Mouse (Mus musculus) monocyte, adult 59 days (primary cell): ENCODE results near the gene Vezf1. TPM values are rescaled to one million over a fixed set of nuclear protein-coding genes. Genes with fewer than 3 reads are reported as not detected.

Experiments
- total RNA-seq, 2 experiments: library from RNA; stranded (reverse); gene quantifications; one replicate each; pipeline ENCODE4 v1.2.4; 2023

Vezf1 gene
- total RNA-seq = 10 to 100 TPM; 44.2 to 44.6 TPM

DNA sequence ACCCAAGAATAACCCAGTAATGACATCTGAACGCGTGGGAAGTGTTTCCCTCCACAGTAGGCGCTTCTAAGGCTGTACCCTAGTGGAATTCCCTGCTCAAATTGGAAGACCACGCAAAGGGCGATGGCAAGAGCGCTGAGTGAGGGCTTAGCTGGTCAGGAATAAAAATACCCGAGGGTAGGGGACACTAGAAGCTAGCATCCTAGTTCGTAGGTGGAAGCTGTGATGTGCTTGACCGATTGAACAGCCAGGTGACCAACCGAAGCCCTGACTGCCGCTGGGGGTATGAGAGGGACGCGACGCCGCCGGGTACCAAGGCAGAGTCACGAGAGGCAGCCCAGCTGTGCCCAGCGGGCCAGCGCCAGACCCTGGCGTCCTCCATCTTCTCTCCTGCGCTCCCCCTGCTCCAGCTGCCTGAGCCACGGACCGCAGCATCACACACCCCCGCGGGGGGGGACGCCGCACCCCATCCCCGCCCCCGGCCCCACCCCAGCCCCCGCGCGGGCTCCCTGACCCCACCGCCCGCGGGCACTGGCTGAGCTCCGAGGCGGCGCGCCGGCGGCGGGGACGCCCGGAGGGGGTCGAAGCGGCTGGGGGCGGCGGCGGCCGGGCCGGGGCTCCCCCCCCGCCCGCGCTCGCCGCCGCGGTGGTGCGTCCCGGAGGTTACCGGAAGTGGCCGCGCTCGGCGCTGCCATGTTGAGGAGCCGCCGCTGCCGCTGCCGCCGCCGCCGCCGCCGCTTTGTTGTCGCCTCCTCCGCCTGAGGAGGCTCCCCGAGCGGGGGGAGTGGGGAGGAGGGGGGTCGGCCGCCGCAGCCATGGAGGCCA is at the start of gene Vezf1:
TSS of gene Vezf1 (plus strand) at position 694 of the 825 bp plus-strand sequence.

DNA sequence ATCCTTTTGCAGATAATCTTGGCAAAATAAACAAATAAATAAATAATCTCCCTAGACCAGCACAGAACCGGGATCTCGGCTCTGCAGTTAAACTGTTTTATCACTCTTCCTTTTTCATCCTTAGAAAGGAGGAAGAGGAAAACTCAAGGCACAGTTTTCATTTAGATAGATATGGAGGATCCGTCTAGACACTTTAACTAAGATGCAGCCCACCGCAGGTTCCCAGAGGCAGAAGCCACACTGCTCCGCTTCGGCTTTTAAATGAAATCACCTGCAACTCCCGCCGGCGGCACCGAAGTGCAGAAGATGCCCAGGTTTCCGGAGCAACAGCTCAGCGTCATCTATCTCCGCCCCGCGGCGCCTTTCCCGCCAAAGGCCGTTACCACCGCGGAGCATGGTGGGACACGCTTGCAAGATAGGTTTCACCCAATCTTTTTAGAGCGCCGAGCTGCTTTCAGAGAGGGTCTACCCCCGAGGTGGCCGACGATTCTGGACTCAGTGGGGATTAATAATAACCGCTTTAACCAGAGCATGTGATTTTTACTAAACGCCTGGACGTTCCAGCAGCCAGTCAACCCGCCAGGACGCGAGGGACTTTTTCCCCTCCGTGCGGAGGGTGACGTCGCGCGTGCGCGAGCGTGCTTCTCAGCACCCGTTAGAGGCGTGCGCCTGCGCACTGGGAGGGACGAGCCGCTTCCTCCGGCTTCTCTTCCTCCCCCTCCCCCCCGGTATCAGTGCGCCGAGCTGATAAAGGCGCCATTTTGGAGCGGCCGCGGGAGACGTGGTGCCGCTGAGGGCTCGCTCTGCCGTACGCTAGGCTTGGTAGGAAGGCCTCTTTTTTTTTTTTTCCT is 20.9 kb upstream of the Vezf1 start, which contains the start of gene Srsf1:
TSS of gene Srsf1 (plus strand) at position 430 of the 851 bp plus-strand sequence.

DNA sequence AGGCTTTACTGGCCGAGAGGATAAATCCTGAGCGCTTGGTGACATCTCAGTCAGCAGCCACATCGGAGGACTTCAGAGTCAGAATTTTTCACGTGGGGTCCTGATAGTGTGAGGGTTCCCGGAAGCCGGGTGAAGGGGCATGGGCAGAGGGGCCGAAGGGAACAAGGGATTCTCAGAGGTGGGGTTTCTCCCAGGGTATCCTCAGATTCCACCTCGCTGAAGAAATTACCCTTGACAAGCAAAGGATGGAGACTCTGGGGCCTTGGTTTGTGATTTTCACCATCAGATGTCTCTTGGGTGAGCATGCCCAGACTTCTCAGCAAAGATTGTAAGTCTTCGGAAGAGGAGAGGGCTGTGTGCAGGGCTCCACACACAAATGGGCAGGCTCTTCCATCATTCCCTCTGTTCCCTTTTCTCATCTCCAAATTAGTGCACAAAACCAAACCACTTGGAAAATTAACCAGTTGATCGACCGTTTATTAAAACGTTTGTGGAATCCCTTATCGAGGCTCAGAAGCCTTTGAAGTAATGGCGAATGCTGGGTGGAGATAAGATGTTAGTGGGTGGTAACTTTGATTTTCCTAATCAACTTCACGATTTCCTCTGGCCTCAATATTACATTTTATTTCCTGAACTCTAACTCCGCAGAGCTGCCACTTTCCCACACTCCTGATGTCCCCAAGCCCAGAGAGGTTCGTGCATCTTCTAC is 30.1 kb downstream of the Vezf1 start, which contains the start of gene Cuedc1:
TSS of gene Cuedc1 (plus strand) at position 38 of the 709 bp plus-strand sequence.

Other genes with a start within 250 kb of the Vezf1 start
- gene Lpo, start 240.0 kb upstream of the Vezf1 start, total RNA-seq = not detected
- 1 to 10 TPM; 8.3 to 9.5 TPM for gene Mks1, start 215.1 kb upstream of the Vezf1 start, total RNA-seq
- gene Epx, start 192.7 kb upstream of the Vezf1 start, total RNA-seq = not detected
- not detected for gene Olfr462, start 176.0 kb upstream of the Vezf1 start, total RNA-seq
- gene Olfr463, start 170.9 kb upstream of the Vezf1 start, total RNA-seq = not detected
- gene Olfr464, start 147.3 kb upstream of the Vezf1 start, total RNA-seq = not detected
- 10 to 100 TPM; 18.8 to 20.7 TPM for gene Dynll2, start 80.7 kb upstream of the Vezf1 start, total RNA-seq
- gene Srsf1, start 20.9 kb upstream of the Vezf1 start, total RNA-seq = 100 to 1,000 TPM; 139 to 143 TPM
- 1 to 10 TPM; 1.1 to 1.2 TPM for gene Cuedc1, start 29.8 kb downstream of the Vezf1 start, total RNA-seq
- gene Mrps23, start 136.1 kb downstream of the Vezf1 start, total RNA-seq = 10 to 100 TPM; 57.4 to 58.1 TPM
- gene Ccdc182, start 225.8 kb downstream of the Vezf1 start, total RNA-seq = not detected